Mouse (Mus musculus): ENCODE measurements around the gene Tmem268. TPM values are rescaled to one million over a fixed set of nuclear protein-coding genes. Genes with fewer than 3 reads are reported as not detected.

Gene Tmem268
- polyA plus RNA-seq, 1 experiment from 2014 or later = 5.8 TPM

- ATAC-seq (replicated peaks; ENCODE audit: insufficient number of reproducible peaks, low FRiP score, low TSS enrichment) = no peak
- H3K27ac ChIP-seq (ENCODE audit: low read depth, low read length) = no peak overlapping the region
- peaks cover 33% of the 10 kb centered on the region for H3K36me3 ChIP-seq (ENCODE audit: control insufficient read depth, insufficient read depth, low read length)
- H3K4me3 ChIP-seq (ENCODE audit: low read depth, low read length) = no peak overlapping the region
- no peak overlapping the region for H3K9ac ChIP-seq (ENCODE audit: low read depth, low read length)
- H3K9me3 ChIP-seq (replicated peaks; ENCODE audit: control insufficient read depth, low read length) = no peaks in the 10 kb centered on the region
- WGBS (ENCODE audit: insufficient replicate concordance) = 94% methylated on average over 3 of the region's 3 CpGs
- H3K4me1 ChIP-seq (ENCODE audit: control insufficient read depth, insufficient read depth, low read length) = peaks cover 7% of the 10 kb centered on the region
- no peak overlapping the region for H3K4me2 ChIP-seq
- H3K27me3 ChIP-seq (ENCODE audit: control insufficient read depth, insufficient read depth, low read length) = no peaks in the 10 kb centered on the region
Measured at GRCm38 (mm10) chr4:63550908-63551307, 7.7 kb upstream of the Tmem268 start.

GRCm38 (mm10) chr4:63552865-63553264 lies 5.7 kb upstream of the Tmem268 start:
- no peak overlapping the region for H3K27ac ChIP-seq (ENCODE audit: low read depth, low read length)
- 85% methylated on average over 1 of the region's 1 CpGs for WGBS (ENCODE audit: insufficient replicate concordance)
- no peak overlapping the region for H3K4me2 ChIP-seq
- ATAC-seq (replicated peaks; ENCODE audit: insufficient number of reproducible peaks, low FRiP score, low TSS enrichment) = no peak
- H3K9ac ChIP-seq (ENCODE audit: low read depth, low read length) = no peak overlapping the region
- peaks cover 33% of the 10 kb centered on the region for H3K36me3 ChIP-seq (ENCODE audit: control insufficient read depth, insufficient read depth, low read length)
- no peak overlapping the region for H3K4me3 ChIP-seq (ENCODE audit: low read depth, low read length)
- H3K27me3 ChIP-seq (ENCODE audit: control insufficient read depth, insufficient read depth, low read length) = no peaks in the 10 kb centered on the region
- no peaks in the 10 kb centered on the region for H3K9me3 ChIP-seq (replicated peaks; ENCODE audit: control insufficient read depth, low read length)
- H3K4me1 ChIP-seq (ENCODE audit: control insufficient read depth, insufficient read depth, low read length) = peaks cover 16% of the 10 kb centered on the region

- Histone ChIP-seq H3K36me3 (ENCODE audit: control insufficient read depth, insufficient read depth, low read length) (peaks cover 31% of the 10 kb centered on the region), H3K4me2 (no peak overlapping the region), H3K4me1 (ENCODE audit: control insufficient read depth, insufficient read depth, low read length) (peaks cover 20% of the 10 kb centered on the region), H3K4me3 (ENCODE audit: low read depth, low read length) (no peak overlapping the region), H3K27me3 (ENCODE audit: control insufficient read depth, insufficient read depth, low read length) (no peaks in the 10 kb centered on the region), H3K27ac (ENCODE audit: low read depth, low read length) (no peak overlapping the region), H3K9ac (ENCODE audit: low read depth, low read length) (no peak overlapping the region), H3K9me3 (replicated peaks; ENCODE audit: control insufficient read depth, low read length) (no peaks in the 10 kb centered on the region)
- ATAC-seq (replicated peaks; ENCODE audit: insufficient number of reproducible peaks, low FRiP score, low TSS enrichment) = no peak
- 83% methylated on average over 4 of the region's 4 CpGs for WGBS (ENCODE audit: insufficient replicate concordance)
Measured at GRCm38 (mm10) chr4:63553789-63554576, 4.6 kb upstream of the Tmem268 start.

GRCm38 (mm10) chr4:63554616-63555015 lies 4.0 kb upstream of the Tmem268 start:
- peaks cover 26% of the 10 kb centered on the region for H3K36me3 ChIP-seq (ENCODE audit: control insufficient read depth, insufficient read depth, low read length)

GRCm38 (mm10) chr4:63555111-63555510 lies 3.5 kb upstream of the Tmem268 start:
- H3K9ac ChIP-seq (ENCODE audit: low read depth, low read length) = no peak overlapping the region
- no peak for ATAC-seq (replicated peaks; ENCODE audit: insufficient number of reproducible peaks, low FRiP score, low TSS enrichment)
- H3K36me3 ChIP-seq (ENCODE audit: control insufficient read depth, insufficient read depth, low read length) = peaks cover 25% of the 10 kb centered on the region
- no peaks in the 10 kb centered on the region for H3K27me3 ChIP-seq (ENCODE audit: control insufficient read depth, insufficient read depth, low read length)
- peaks cover 29% of the 10 kb centered on the region for H3K4me1 ChIP-seq (ENCODE audit: control insufficient read depth, insufficient read depth, low read length)
- WGBS (ENCODE audit: insufficient replicate concordance) = 90% methylated on average over 2 of the region's 2 CpGs
- H3K27ac ChIP-seq (ENCODE audit: low read depth, low read length) = no peak overlapping the region
- H3K4me3 ChIP-seq (ENCODE audit: low read depth, low read length) = no peak overlapping the region
- no peaks in the 10 kb centered on the region for H3K9me3 ChIP-seq (replicated peaks; ENCODE audit: control insufficient read depth, low read length)
- H3K4me2 ChIP-seq = no peak overlapping the region

More at GRCm38 (mm10) chr4:63554616-63555015, 4.0 kb upstream of the Tmem268 start:
- H3K4me1 ChIP-seq (ENCODE audit: control insufficient read depth, insufficient read depth, low read length) = peaks cover 25% of the 10 kb centered on the region
- H3K9ac ChIP-seq (ENCODE audit: low read depth, low read length) = no peak overlapping the region
- H3K9me3 ChIP-seq (replicated peaks; ENCODE audit: control insufficient read depth, low read length) = no peaks in the 10 kb centered on the region
- no peak overlapping the region for H3K4me3 ChIP-seq (ENCODE audit: low read depth, low read length)
- no peaks in the 10 kb centered on the region for H3K27me3 ChIP-seq (ENCODE audit: control insufficient read depth, insufficient read depth, low read length)
- no peak overlapping the region for H3K4me2 ChIP-seq
- whole genome bisulfite sequencing (ENCODE audit: insufficient replicate concordance) = 71% methylated on average over 3 of the region's 3 CpGs
- ATAC-seq (replicated peaks; ENCODE audit: insufficient number of reproducible peaks, low FRiP score, low TSS enrichment) = no peak
- H3K27ac ChIP-seq (ENCODE audit: low read depth, low read length) = no peak overlapping the region

- ATAC-seq (replicated peaks; ENCODE audit: insufficient number of reproducible peaks, low FRiP score, low TSS enrichment) = no peak
- no peaks in the 10 kb centered on the region for H3K9me3 ChIP-seq (replicated peaks; ENCODE audit: control insufficient read depth, low read length)
- H3K9ac ChIP-seq (ENCODE audit: low read depth, low read length) = no peak overlapping the region
- peaks cover 20% of the 10 kb centered on the region for H3K36me3 ChIP-seq (ENCODE audit: control insufficient read depth, insufficient read depth, low read length)
- no peak overlapping the region for H3K4me3 ChIP-seq (ENCODE audit: low read depth, low read length)
- H3K27me3 ChIP-seq (ENCODE audit: control insufficient read depth, insufficient read depth, low read length) = no peaks in the 10 kb centered on the region
- H3K27ac ChIP-seq (ENCODE audit: low read depth, low read length) = no peak overlapping the region
- H3K4me1 ChIP-seq (ENCODE audit: control insufficient read depth, insufficient read depth, low read length) = peaks cover 31% of the 10 kb centered on the region
- H3K4me2 ChIP-seq = peak overlapping the region; percentile 37
- 64% methylated on average over 5 of the region's 5 CpGs for WGBS (ENCODE audit: insufficient replicate concordance)
Measured at GRCm38 (mm10) chr4:63556665-63557064, 1.9 kb upstream of the Tmem268 start.

GRCm38 (mm10) chr4:63557124-63558059 lies 1.2 kb upstream of the Tmem268 start:
- 0 out of 2 replicates have a peak overlapping the region, but pooled peaks have one; percentile 77 for H3K9ac ChIP-seq (ENCODE audit: low read depth, low read length)
- peaks cover 12% of the 10 kb centered on the region for H3K36me3 ChIP-seq (ENCODE audit: control insufficient read depth, insufficient read depth, low read length)
- no peak for ATAC-seq (replicated peaks; ENCODE audit: insufficient number of reproducible peaks, low FRiP score, low TSS enrichment)
- no peak overlapping the region for H3K27ac ChIP-seq (ENCODE audit: low read depth, low read length)
- no peak overlapping the region for H3K4me3 ChIP-seq (ENCODE audit: low read depth, low read length)
- H3K27me3 ChIP-seq (ENCODE audit: control insufficient read depth, insufficient read depth, low read length) = no peaks in the 10 kb centered on the region
- 24% methylated on average over 16 of the region's 16 CpGs for WGBS (ENCODE audit: insufficient replicate concordance)
- H3K4me2 ChIP-seq = peak overlapping the region; percentile 74
- H3K9me3 ChIP-seq (replicated peaks; ENCODE audit: control insufficient read depth, low read length) = no peaks in the 10 kb centered on the region
- peaks cover 34% of the 10 kb centered on the region for H3K4me1 ChIP-seq (ENCODE audit: control insufficient read depth, insufficient read depth, low read length)

GRCm38 (mm10) chr4:63559127-63559697 lies 631 bp downstream of the Tmem268 start:
- WGBS (ENCODE audit: insufficient replicate concordance) = 47% methylated on average over 9 of the region's 9 CpGs
- ATAC-seq (replicated peaks; ENCODE audit: insufficient number of reproducible peaks, low FRiP score, low TSS enrichment) = no peak

More at GRCm38 (mm10) chr4:63559127-63559697, 631 bp downstream of the Tmem268 start:
- no peak overlapping the region for H3K27ac ChIP-seq (ENCODE audit: low read depth, low read length)
- peak overlapping the region; percentile 74 for H3K4me2 ChIP-seq
- peak overlapping the region; percentile 64 for H3K4me3 ChIP-seq (ENCODE audit: low read depth, low read length)
- peaks cover 4% of the 10 kb centered on the region; the same call in 1 of the 2 replicates for H3K36me3 ChIP-seq (ENCODE audit: control insufficient read depth, insufficient read depth, low read length)
- peaks cover 35% of the 10 kb centered on the region for H3K4me1 ChIP-seq (ENCODE audit: control insufficient read depth, insufficient read depth, low read length)
- H3K27me3 ChIP-seq (ENCODE audit: control insufficient read depth, insufficient read depth, low read length) = no peaks in the 10 kb centered on the region
- H3K9ac ChIP-seq (ENCODE audit: low read depth, low read length) = peak overlapping the region; percentile 77
- no peaks in the 10 kb centered on the region for H3K9me3 ChIP-seq (replicated peaks; ENCODE audit: control insufficient read depth, low read length)
